Mouse (Mus musculus) midbrain, postnatal 0 days (tissue): ENCODE data around the gene Cdkn2aipnl. TPM values are rescaled to one million over a fixed set of nuclear protein-coding genes. Genes with fewer than 3 reads are reported as not detected.

Experiments
- ATAC-seq: fragments of 200-750 bp; cut with Nextera tagmentation; 2 replicates; pipeline ENCODE4 v1.8.0; 2017; ENCODE audit warnings: moderate number of reproducible peaks, mild to moderate bottlenecking, moderate TSS enrichment, moderate library complexity; ENCODE audit not compliant: low FRiP score
- DNase-seq: peaks from one replicate; pipeline ENCODE4 v3.0.0-alpha.2; 2015; ENCODE audit warnings: low spot score
- H3K27ac ChIP-seq: fragments of 300-500 bp; sonication (generic); 2 replicates; pipeline ENCODE4 v1.5.1; 2014; ENCODE audit warnings: low read depth, mild to moderate bottlenecking, low read length, mixed read lengths
- H3K27me3 ChIP-seq: fragments of 300-500 bp; sonication (generic); 2 replicates; pipeline ENCODE4 v1.6.1; 2014; ENCODE audit warnings: low read length, control low read depth, mixed read lengths; ENCODE audit not compliant: insufficient read depth
- H3K36me3 ChIP-seq: fragments of 300-500 bp; sonication (generic); 2 replicates; pipeline ENCODE4 v1.6.1; 2014; ENCODE audit warnings: low read length, control low read depth, mixed read lengths; ENCODE audit not compliant: insufficient read depth
- H3K4me1 ChIP-seq: fragments of 300-500 bp; sonication (generic); 2 replicates; pipeline ENCODE4 v1.6.1; 2014; ENCODE audit warnings: mild to moderate bottlenecking, control low read depth, antibody characterized with exemption, low read length, mixed read lengths; ENCODE audit not compliant: insufficient read depth
- H3K4me2 ChIP-seq: fragments of 300-500 bp; sonication (generic); 2 replicates; pipeline ENCODE4 v1.6.1; 2014; ENCODE audit warnings: low read depth, mild to moderate bottlenecking, low read length, mixed read lengths; ENCODE audit not compliant: poor library complexity, severe bottlenecking
- H3K4me3 ChIP-seq: fragments of 300-500 bp; sonication (generic); 2 replicates; pipeline ENCODE4 v1.5.1; 2014; ENCODE audit warnings: low read depth, mild to moderate bottlenecking, low read length, moderate library complexity
- H3K9ac ChIP-seq: fragments of 300-500 bp; sonication (generic); replicated peaks from 2 replicates; pipeline ENCODE4 v1.6.1; 2014; ENCODE audit warnings: mild to moderate bottlenecking, low read length, moderate library complexity, mixed read lengths; ENCODE audit not compliant: poor library complexity, severe bottlenecking
- H3K9me3 ChIP-seq: fragments of 300-500 bp; sonication (generic); 2 replicates; pipeline ENCODE4 v1.6.1; 2016; ENCODE audit warnings: low read length, control low read depth
- CTCF ChIP-seq: IDR thresholded peaks from 2 replicates; pipeline ENCODE4 v1.5.1; 2016; ENCODE audit warnings: antibody characterized with exemption, mild to moderate bottlenecking
- WGBS: fragments of 180-500 bp; shearing (Covaris S2); extraction: QIAGEN DNeasy Blood & Tissue Kit; methylation state at CpG from one replicate; pipeline ENCODE4 v1.1.7; 2014; 5-methylcytosine and 5-hydroxymethylcytosine counted together
- polyA plus RNA-seq: library from polyadenylated mRNA; unstranded; fragments of >200 nt; fragmentation: Nextera tagmentation; extraction: Ambion mirVana; gene quantifications from 2 replicates; pipeline ENCODE4 v1.2.1, GENCODE M21; 2015
- total RNA-seq: library from RNA; depleted of rRNA; stranded (reverse); fragments of >200 nt; gene quantifications from 2 replicates; pipeline ENCODE4 v1.2.3, GENCODE M21; 2014

Cdkn2aipnl gene
- total and polyA plus RNA-seq, 2 experiments from 2014 or later = 99.1 to 124 TPM

- no peak for TF ChIP-seq CTCF
- Histone ChIP-seq H3K4me1 (no peaks in the 10 kb centered on the region), H3K9ac (no peak overlapping the region), H3K4me2 (no peak overlapping the region), H3K9me3 (no peaks in the 10 kb centered on the region), H3K36me3 (no peaks in the 10 kb centered on the region), H3K4me3 (no peak overlapping the region), H3K27ac (no peak overlapping the region), H3K27me3 (no peaks in the 10 kb centered on the region)
- 92% methylated on average over 9 of the region's 9 CpGs for WGBS
- DNase-seq (no peak), ATAC-seq (no peak)
Observed at GRCm38 (mm10) chr11:51949919-51950318, 17.5 kb upstream of the Cdkn2aipnl start.

- no peaks in the 10 kb centered on the region for H3K4me1 ChIP-seq
- H3K4me2 ChIP-seq = no peak overlapping the region
- TF ChIP-seq CTCF = no peak
- WGBS = 57% methylated on average over 5 of the region's 5 CpGs
- H3K9me3 ChIP-seq = no peaks in the 10 kb centered on the region
- H3K27ac ChIP-seq = no peak overlapping the region
- ATAC-seq (no peak), DNase-seq (no peak)
- no peak overlapping the region for H3K4me3 ChIP-seq
- no peaks in the 10 kb centered on the region for H3K27me3 ChIP-seq
- no peak overlapping the region for H3K9ac ChIP-seq
- H3K36me3 ChIP-seq = no peaks in the 10 kb centered on the region
Observed at GRCm38 (mm10) chr11:51951861-51952420, 15.5 kb upstream of the Cdkn2aipnl start.

- H3K27ac ChIP-seq = no peak overlapping the region
- no peak for DNase-seq
- no peak overlapping the region for H3K4me2 ChIP-seq
- H3K4me3 ChIP-seq = no peak overlapping the region
- no peak for TF ChIP-seq CTCF
- no peak overlapping the region for H3K9ac ChIP-seq
- no peaks in the 10 kb centered on the region for H3K9me3 ChIP-seq
- ATAC-seq = no peak
- 79% methylated on average over 9 of the region's 9 CpGs for WGBS
- no peaks in the 10 kb centered on the region for H3K4me1 ChIP-seq
- no peaks in the 10 kb centered on the region for H3K27me3 ChIP-seq
- H3K36me3 ChIP-seq = no peaks in the 10 kb centered on the region
Observed at GRCm38 (mm10) chr11:51956112-51956511, 11.3 kb upstream of the Cdkn2aipnl start.

- TF ChIP-seq CTCF = no peak
- Histone ChIP-seq H3K27ac (no peak overlapping the region), H3K4me3 (no peak overlapping the region), H3K27me3 (no peaks in the 10 kb centered on the region), H3K4me1 (no peaks in the 10 kb centered on the region), H3K36me3 (no peaks in the 10 kb centered on the region), H3K4me2 (no peak overlapping the region), H3K9me3 (no peaks in the 10 kb centered on the region), H3K9ac (no peak overlapping the region)
- DNase-seq (no peak), ATAC-seq (no peak)
- WGBS = 90% methylated on average over 4 of the region's 4 CpGs
Observed at GRCm38 (mm10) chr11:51957760-51958159, 9.7 kb upstream of the Cdkn2aipnl start.

- DNase-seq (no peak), ATAC-seq (no peak)
- Histone ChIP-seq H3K4me2 (no peak overlapping the region), H3K9me3 (no peaks in the 10 kb centered on the region), H3K4me1 (no peaks in the 10 kb centered on the region), H3K36me3 (no peaks in the 10 kb centered on the region), H3K9ac (no peak overlapping the region), H3K27ac (no peak overlapping the region), H3K4me3 (no peak overlapping the region), H3K27me3 (no peaks in the 10 kb centered on the region)
- WGBS = 90% methylated on average over 5 of the region's 5 CpGs
- no peak for TF ChIP-seq CTCF
Observed at GRCm38 (mm10) chr11:51959511-51959910, 8.0 kb upstream of the Cdkn2aipnl start.

- Histone ChIP-seq H3K4me2 (no peak overlapping the region), H3K27ac (no peak overlapping the region), H3K9me3 (no peaks in the 10 kb centered on the region), H3K27me3 (no peaks in the 10 kb centered on the region), H3K36me3 (no peaks in the 10 kb centered on the region), H3K9ac (no peak overlapping the region), H3K4me1 (no peaks in the 10 kb centered on the region), H3K4me3 (no peak overlapping the region)
- TF ChIP-seq CTCF = no peak
- 92% methylated on average over 4 of the region's 4 CpGs for WGBS
- ATAC-seq = no peak
- no peak for DNase-seq
Observed at GRCm38 (mm10) chr11:51960061-51960460, 7.4 kb upstream of the Cdkn2aipnl start.
